Mouse (Mus musculus) cerebellum, adult 2 months (tissue): ENCODE measurements around the gene Sec13.

Source experiments
- CTCF ChIP-seq: fragments of 200-500 bp; IDR thresholded peaks from 2 replicates; pipeline ENCODE4 v1.5.1; 2011; ENCODE audit warnings: low read depth, mild to moderate bottlenecking, control low read depth, low read length, moderate library complexity, borderline replicate concordance; ENCODE audit not compliant: insufficient read depth
- POLR2A ChIP-seq: fragments of 200-500 bp; IDR thresholded peaks from 2 replicates; pipeline ENCODE4 v1.6.1; 2011; ENCODE audit warnings: low read length, control low read depth, borderline replicate concordance; ENCODE audit not compliant: insufficient read depth

DNA sequence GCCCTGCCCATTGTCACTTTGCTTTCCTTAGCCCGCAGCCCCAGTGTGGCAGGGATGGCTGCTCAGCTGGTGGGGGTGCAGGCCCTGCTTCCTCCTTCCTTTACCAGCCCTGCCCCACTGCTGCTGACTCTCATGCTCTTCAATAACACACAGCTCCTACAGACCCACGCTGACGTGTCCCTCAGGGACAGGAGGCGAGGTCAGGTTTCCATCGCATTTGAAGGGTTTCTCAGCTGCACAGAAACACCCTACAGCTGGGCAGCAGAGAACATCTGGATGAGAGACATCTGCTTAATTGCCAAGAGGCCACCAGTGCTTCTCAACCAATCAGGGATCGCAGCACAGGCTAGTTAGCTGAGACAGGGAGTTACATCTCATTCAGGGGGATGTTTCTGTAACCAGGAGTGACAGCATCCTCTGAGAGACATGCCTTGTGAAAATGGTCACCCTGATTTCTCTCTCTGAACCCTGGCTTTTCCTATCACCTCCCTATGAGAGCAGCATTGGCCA, 47.0 kb upstream of the Sec13 start:
- TF ChIP-seq POLR2A, result no peak
- TF ChIP-seq CTCF, result no peak
